ENCODE assay signal across 24 mouse cellular contexts in genomic region chr13:104962166-104962565, GRCm38 (mm10).
DNase-seq lines count a peak whose midpoint lies in the region; ATAC-seq lines count a peak whose summit lies in the region.
"Had no signal": no experiment of that assay in that cellular context is flagged by ENCODE, and none has a peak within 500 bp of the region (broad histone marks: within the 10 kb centered on the region; RNA-seq: fewer than 3 reads in every experiment).

No protein-coding gene starts in this region.

- peak overlapping the region; percentile 55 for H3K27ac ChIP-seq in forebrain, embryonic 16.5 days (ENCODE audit: low read length)
- H3K27ac ChIP-seq in forebrain, embryonic 12.5 days = no peak overlapping the region
- H3K27ac ChIP-seq in hindbrain, embryonic 16.5 days (ENCODE audit: low read depth, low read length) = peak overlapping the region; percentile 11; the same call in 1 of the 2 replicates
- no peak overlapping the region for H3K27ac ChIP-seq in hindbrain, embryonic 13.5 days
- peak overlapping the region; percentile 46 for H3K27ac ChIP-seq in neural tube, embryonic 15.5 days (replicated peaks)
- H3K27ac ChIP-seq: embryonic facial prominence, embryonic 12.5 days; heart, embryonic 10.5 days; kidney, postnatal 0 days; liver, embryonic 12.5 days had no signal

- peaks cover 28% of the 10 kb centered on the region for H3K4me1 ChIP-seq in forebrain, embryonic 16.5 days (replicated peaks; ENCODE audit: control insufficient read depth, insufficient read depth, low read length)
- H3K4me1 ChIP-seq in forebrain, embryonic 12.5 days = peaks cover 4% of the 10 kb centered on the region; the same call in 1 of the 2 replicates
- H3K4me1 ChIP-seq in hindbrain, embryonic 16.5 days (ENCODE audit: control insufficient read depth, insufficient read depth, low read depth, low read length) = peaks cover 6% of the 10 kb centered on the region; the same call in 1 of the 2 replicates
- peaks cover 10% of the 10 kb centered on the region; the same call in 1 of the 2 replicates for H3K4me1 ChIP-seq in hindbrain, embryonic 13.5 days (replicated peaks)
- peaks cover 8% of the 10 kb centered on the region; the same call in 1 of the 2 replicates for H3K4me1 ChIP-seq in neural tube, embryonic 15.5 days
- H3K4me1 ChIP-seq: embryonic facial prominence, embryonic 12.5 days; liver, embryonic 12.5 days had no signal

- H3K9me3 ChIP-seq in forebrain, embryonic 16.5 days (ENCODE audit: control insufficient read depth, low read length) = no peaks in the 10 kb centered on the region
- H3K9me3 ChIP-seq in forebrain, embryonic 12.5 days = no peaks in the 10 kb centered on the region
- no peaks in the 10 kb centered on the region for H3K9me3 ChIP-seq in hindbrain, embryonic 16.5 days (ENCODE audit: control insufficient read depth, low read length)
- no peaks in the 10 kb centered on the region for H3K9me3 ChIP-seq in hindbrain, embryonic 13.5 days
- no peaks in the 10 kb centered on the region for H3K9me3 ChIP-seq in neural tube, embryonic 15.5 days (replicated peaks)
- H3K9me3 ChIP-seq: embryonic facial prominence, embryonic 12.5 days; G1E; heart, embryonic 10.5 days; liver, embryonic 12.5 days had no signal

- H3K4me2 ChIP-seq in forebrain, embryonic 16.5 days (ENCODE audit: low read length) = no peak overlapping the region
- no peak overlapping the region for H3K4me2 ChIP-seq in forebrain, embryonic 12.5 days
- H3K4me2 ChIP-seq in hindbrain, embryonic 16.5 days (ENCODE audit: low read length) = no peak overlapping the region
- H3K4me2 ChIP-seq in hindbrain, embryonic 13.5 days = no peak overlapping the region
- no peak overlapping the region for H3K4me2 ChIP-seq in neural tube, embryonic 15.5 days
- H3K4me2 ChIP-seq: embryonic facial prominence, embryonic 12.5 days; liver, embryonic 12.5 days; midbrain, embryonic 11.5 days had no signal

- H3K4me3 ChIP-seq in forebrain, embryonic 16.5 days (replicated peaks; ENCODE audit: low read length) = no peak overlapping the region
- H3K4me3 ChIP-seq in forebrain, embryonic 12.5 days (replicated peaks) = no peak overlapping the region
- no peak overlapping the region for H3K4me3 ChIP-seq in hindbrain, embryonic 16.5 days (ENCODE audit: low read length)
- H3K4me3 ChIP-seq in hindbrain, embryonic 13.5 days = no peak overlapping the region
- H3K4me3 ChIP-seq in neural tube, embryonic 15.5 days (replicated peaks) = no peak overlapping the region
- H3K4me3 ChIP-seq: embryonic facial prominence, embryonic 12.5 days; heart, embryonic 10.5 days; liver, embryonic 12.5 days had no signal

- DNase-seq in cerebellum, adult 9-10 months = peak; percentile 48
- DNase-seq in cerebellum, adult 11-12 months = no peak
- DNase-seq in neural tube, embryonic 10.5 days (ENCODE audit: extremely low spot score, low spot score) = no peak
- DNase-seq: adrenal gland, adult 8-10 months; embryo, embryonic 11 days; gastrocnemius, postnatal 14 days; heart, postnatal 36 days; kidney, adult 8-10 months; kidney, postnatal 4 days; liver, postnatal 0 days; lung, postnatal 36 days; retina, postnatal 1 day; thymus, postnatal 14 days had no signal

- WGBS in forebrain, embryonic 16.5 days = 75% methylated on average over 7 of the region's 7 CpGs
- WGBS in forebrain, embryonic 12.5 days = 85% methylated on average over 7 of the region's 7 CpGs
- WGBS in hindbrain, embryonic 16.5 days = 82% methylated on average over 7 of the region's 7 CpGs
- 84% methylated on average over 7 of the region's 7 CpGs for WGBS in hindbrain, embryonic 13.5 days
- 85% methylated on average over 7 of the region's 7 CpGs for WGBS in neural tube, embryonic 15.5 days

- no peak overlapping the region for H3K9ac ChIP-seq in forebrain, embryonic 16.5 days (replicated peaks; ENCODE audit: low read depth, low read length)
- H3K9ac ChIP-seq in forebrain, embryonic 12.5 days = no peak overlapping the region
- 0 out of 2 replicates have a peak overlapping the region, but pooled peaks have one; percentile 14 for H3K9ac ChIP-seq in hindbrain, embryonic 16.5 days (ENCODE audit: low read depth, low read length)
- H3K9ac ChIP-seq in hindbrain, embryonic 13.5 days = no peak overlapping the region
- no peak overlapping the region for H3K9ac ChIP-seq in neural tube, embryonic 15.5 days (replicated peaks)
- H3K9ac ChIP-seq: embryonic facial prominence, embryonic 12.5 days; liver, embryonic 12.5 days; liver, postnatal 0 days had no signal

- H3K36me3 ChIP-seq in forebrain, embryonic 16.5 days (ENCODE audit: control insufficient read depth, insufficient read depth) = no peaks in the 10 kb centered on the region
- no peaks in the 10 kb centered on the region for H3K36me3 ChIP-seq in forebrain, embryonic 12.5 days (replicated peaks)
- no peaks in the 10 kb centered on the region for H3K36me3 ChIP-seq in hindbrain, embryonic 16.5 days (ENCODE audit: control insufficient read depth, insufficient read depth, low read length)
- H3K36me3 ChIP-seq in hindbrain, embryonic 13.5 days = peaks cover 4% of the 10 kb centered on the region
- peaks cover 4% of the 10 kb centered on the region; the same call in 1 of the 2 replicates for H3K36me3 ChIP-seq in neural tube, embryonic 15.5 days
- H3K36me3 ChIP-seq: embryonic facial prominence, embryonic 12.5 days; G1E; heart, embryonic 10.5 days; liver, embryonic 12.5 days had no signal

- ATAC-seq in forebrain, embryonic 16.5 days = no peak
- no peak for ATAC-seq in forebrain, embryonic 12.5 days (ENCODE audit: low FRiP score)
- no peak for ATAC-seq in hindbrain, embryonic 16.5 days
- ATAC-seq in hindbrain, embryonic 13.5 days (ENCODE audit: low FRiP score) = no peak
- ATAC-seq in neural tube, embryonic 15.5 days (ENCODE audit: low FRiP score) = no peak
- ATAC-seq: liver, embryonic 12.5 days; liver, postnatal 0 days had no signal

- no peaks in the 10 kb centered on the region for H3K27me3 ChIP-seq in forebrain, embryonic 16.5 days (replicated peaks; ENCODE audit: control insufficient read depth, insufficient read depth, low read length)
- no peaks in the 10 kb centered on the region for H3K27me3 ChIP-seq in forebrain, embryonic 12.5 days
- H3K27me3 ChIP-seq in hindbrain, embryonic 16.5 days (replicated peaks; ENCODE audit: control insufficient read depth, insufficient read depth, low read length) = no peaks in the 10 kb centered on the region
- no peaks in the 10 kb centered on the region for H3K27me3 ChIP-seq in hindbrain, embryonic 13.5 days
- H3K27me3 ChIP-seq in neural tube, embryonic 15.5 days (replicated peaks) = no peaks in the 10 kb centered on the region
- H3K27me3 ChIP-seq: embryonic facial prominence, embryonic 12.5 days; liver, embryonic 12.5 days had no signal

Comparison
In these comparisons a context has a peak if more than half of its experiments do, and no peak if none do; other contexts are left out.
1. H3K27ac ChIP-seq: peak in forebrain, embryonic 16.5 days (single experiment), hindbrain, embryonic 16.5 days (single experiment) and neural tube, embryonic 15.5 days (single experiment); none in forebrain, embryonic 12.5 days (single experiment) and hindbrain, embryonic 13.5 days (single experiment).